Mouse (Mus musculus): ENCODE measurements at regions not wholly inside any gene's neighbourhood (a gene's known extent, or its start where the extent isn't known, plus 50 kb on each side); places are given as distances from the start of the nearest gene placed in this dataset.

- 79% methylated on average over 3 of the region's 3 CpGs for WGBS
- no peak overlapping the region for H3K4me3 ChIP-seq
- H3K27ac ChIP-seq: no peak overlapping the region
- H3K4me2 ChIP-seq: no peak overlapping the region
- no peaks in the 10 kb centered on the region for H3K9me3 ChIP-seq
- H3K4me1 ChIP-seq: no peaks in the 10 kb centered on the region
- no peaks in the 10 kb centered on the region for H3K27me3 ChIP-seq
- H3K9ac ChIP-seq: no peak overlapping the region
- H3K36me3 ChIP-seq: no peaks in the 10 kb centered on the region
- no peak for ATAC-seq (ENCODE audit: insufficient number of reproducible peaks, insufficient read depth, low FRiP score, low TSS enrichment, low read depth)
Observed at GRCm38 (mm10) chr8:77982031-77982430, 231.1 kb upstream of the Ttc29 start.

- WGBS: 61% methylated on average over 3 of the region's 3 CpGs
- H3K27me3 ChIP-seq: no peaks in the 10 kb centered on the region
- no peak overlapping the region for H3K9ac ChIP-seq
- no peak overlapping the region for H3K27ac ChIP-seq
- H3K4me3 ChIP-seq: no peak overlapping the region
- H3K9me3 ChIP-seq: no peaks in the 10 kb centered on the region
- H3K4me1 ChIP-seq: peaks cover 3% of the 10 kb centered on the region; the same call in 1 of the 2 replicates
- no peak for ATAC-seq (ENCODE audit: insufficient number of reproducible peaks, insufficient read depth, low FRiP score, low TSS enrichment, low read depth)
- H3K36me3 ChIP-seq: no peaks in the 10 kb centered on the region
- no peak overlapping the region for H3K4me2 ChIP-seq
Observed at GRCm38 (mm10) chr8:77983476-77983875, 229.6 kb upstream of the Ttc29 start.

- H3K36me3 ChIP-seq: no peaks in the 10 kb centered on the region
- no peak overlapping the region for H3K27ac ChIP-seq
- peaks cover 10% of the 10 kb centered on the region; the same call in 1 of the 2 replicates for H3K4me1 ChIP-seq
- ATAC-seq (ENCODE audit: insufficient number of reproducible peaks, insufficient read depth, low FRiP score, low TSS enrichment, low read depth): no peak
- H3K27me3 ChIP-seq: no peaks in the 10 kb centered on the region
- H3K4me3 ChIP-seq: no peak overlapping the region
- H3K4me2 ChIP-seq: no peak overlapping the region
- H3K9me3 ChIP-seq: no peaks in the 10 kb centered on the region
- H3K9ac ChIP-seq: no peak overlapping the region
Observed at GRCm38 (mm10) chr8:77987237-77987636, 225.9 kb upstream of the Ttc29 start.

GRCm38 (mm10) chr8:77988291-77989056 lies 224.6 kb upstream of the Ttc29 start:
- H3K4me1 ChIP-seq: peaks cover 10% of the 10 kb centered on the region; the same call in 1 of the 2 replicates
- H3K36me3 ChIP-seq: no peaks in the 10 kb centered on the region
- H3K27ac ChIP-seq: no peak overlapping the region
- no peaks in the 10 kb centered on the region; the same call in 1 of the 2 replicates for H3K9me3 ChIP-seq
- H3K9ac ChIP-seq: no peak overlapping the region
- no peaks in the 10 kb centered on the region for H3K27me3 ChIP-seq
- WGBS: 82% methylated on average over 8 of the region's 8 CpGs
- H3K4me3 ChIP-seq: no peak overlapping the region
- H3K4me2 ChIP-seq: no peak overlapping the region
- ATAC-seq (ENCODE audit: insufficient number of reproducible peaks, insufficient read depth, low FRiP score, low TSS enrichment, low read depth): no peak

GRCm38 (mm10) chr8:77991050-77991449 lies 222.0 kb upstream of the Ttc29 start:
- no peak for ATAC-seq (ENCODE audit: insufficient number of reproducible peaks, insufficient read depth, low FRiP score, low TSS enrichment, low read depth)
- Histone ChIP-seq H3K9me3 (no peaks in the 10 kb centered on the region; the same call in 1 of the 2 replicates), H3K4me1 (peaks cover 10% of the 10 kb centered on the region; the same call in 1 of the 2 replicates), H3K27me3 (no peaks in the 10 kb centered on the region), H3K36me3 (no peaks in the 10 kb centered on the region), H3K27ac (no peak overlapping the region), H3K4me2 (no peak overlapping the region), H3K9ac (no peak overlapping the region), H3K4me3 (no peak overlapping the region)
- 24% methylated on average over 4 of the region's 4 CpGs for WGBS

GRCm38 (mm10) chr8:78000303-78000702 lies 212.8 kb upstream of the Ttc29 start:
- Histone ChIP-seq H3K4me3 (no peak overlapping the region), H3K9ac (no peak overlapping the region), H3K4me2 (no peak overlapping the region), H3K9me3 (no peaks in the 10 kb centered on the region), H3K36me3 (no peaks in the 10 kb centered on the region), H3K4me1 (peaks cover 31% of the 10 kb centered on the region), H3K27ac (no peak overlapping the region), H3K27me3 (no peaks in the 10 kb centered on the region)
- ATAC-seq (ENCODE audit: insufficient number of reproducible peaks, insufficient read depth, low FRiP score, low TSS enrichment, low read depth): no peak
- 72% methylated on average over 3 of the region's 3 CpGs for WGBS

- no peaks in the 10 kb centered on the region for H3K9me3 ChIP-seq
- H3K9ac ChIP-seq: no peak overlapping the region
- ATAC-seq (ENCODE audit: insufficient number of reproducible peaks, insufficient read depth, low FRiP score, low TSS enrichment, low read depth): no peak
- no peaks in the 10 kb centered on the region for H3K36me3 ChIP-seq
- WGBS: 22% methylated on average over 5 of the region's 5 CpGs
- peak overlapping the region; percentile 70 for H3K27ac ChIP-seq
- H3K27me3 ChIP-seq: no peaks in the 10 kb centered on the region
- H3K4me2 ChIP-seq: peak overlapping the region; percentile 15; the same call in 1 of the 2 replicates
- no peak overlapping the region for H3K4me3 ChIP-seq
- peaks cover 31% of the 10 kb centered on the region for H3K4me1 ChIP-seq
Observed at GRCm38 (mm10) chr8:78001656-78002055, 211.4 kb upstream of the Ttc29 start.

GRCm38 (mm10) chr8:78002071-78002470 lies 211.0 kb upstream of the Ttc29 start:
- no peaks in the 10 kb centered on the region for H3K36me3 ChIP-seq
- H3K27me3 ChIP-seq: no peaks in the 10 kb centered on the region
- H3K4me1 ChIP-seq: peaks cover 31% of the 10 kb centered on the region
- peak overlapping the region; percentile 70 for H3K27ac ChIP-seq
- ATAC-seq (ENCODE audit: insufficient number of reproducible peaks, insufficient read depth, low FRiP score, low TSS enrichment, low read depth): peak; percentile 62; the same call in 1 of the 2 replicates
- 9% methylated on average over 3 of the region's 3 CpGs for WGBS
- no peak overlapping the region for H3K9ac ChIP-seq
- H3K9me3 ChIP-seq: no peaks in the 10 kb centered on the region
- no peak overlapping the region for H3K4me3 ChIP-seq
- peak overlapping the region; percentile 15; the same call in 1 of the 2 replicates for H3K4me2 ChIP-seq

- H3K9ac ChIP-seq: no peak overlapping the region
- H3K27ac ChIP-seq: no peak overlapping the region
- no peak for ATAC-seq (ENCODE audit: insufficient number of reproducible peaks, insufficient read depth, low FRiP score, low TSS enrichment, low read depth)
- H3K4me1 ChIP-seq: peaks cover 31% of the 10 kb centered on the region
- H3K4me3 ChIP-seq: no peak overlapping the region
- WGBS: 13% methylated on average over 10 of the region's 10 CpGs
- H3K36me3 ChIP-seq: no peaks in the 10 kb centered on the region
- H3K4me2 ChIP-seq: no peak overlapping the region
- H3K27me3 ChIP-seq: no peaks in the 10 kb centered on the region
- H3K9me3 ChIP-seq: no peaks in the 10 kb centered on the region
Observed at GRCm38 (mm10) chr8:78003888-78004543, 209.1 kb upstream of the Ttc29 start.

GRCm38 (mm10) chr8:78004891-78005290 lies 208.2 kb upstream of the Ttc29 start:
- H3K9ac ChIP-seq: no peak overlapping the region
- H3K4me3 ChIP-seq: no peak overlapping the region
- H3K4me1 ChIP-seq: peaks cover 31% of the 10 kb centered on the region
- WGBS: 65% methylated on average over 12 of the region's 12 CpGs
- H3K36me3 ChIP-seq: no peaks in the 10 kb centered on the region
- H3K27me3 ChIP-seq: no peaks in the 10 kb centered on the region
- no peak for ATAC-seq (ENCODE audit: insufficient number of reproducible peaks, insufficient read depth, low FRiP score, low TSS enrichment, low read depth)
- H3K27ac ChIP-seq: no peak overlapping the region
- no peak overlapping the region for H3K4me2 ChIP-seq
- H3K9me3 ChIP-seq: no peaks in the 10 kb centered on the region

- Histone ChIP-seq H3K9me3 (no peaks in the 10 kb centered on the region; the same call in 1 of the 2 replicates), H3K27ac (no peak overlapping the region), H3K4me2 (no peak overlapping the region), H3K27me3 (no peaks in the 10 kb centered on the region), H3K36me3 (no peaks in the 10 kb centered on the region), H3K9ac (no peak overlapping the region), H3K4me1 (no peaks in the 10 kb centered on the region), H3K4me3 (no peak overlapping the region)
- no peak for ATAC-seq (ENCODE audit: insufficient number of reproducible peaks, insufficient read depth, low FRiP score, low TSS enrichment, low read depth)
Observed at GRCm38 (mm10) chr8:78013101-78013500, 200.0 kb upstream of the Ttc29 start.

Measured in embryonic facial prominence, embryonic 13.5 days (tissue).